Mouse (Mus musculus) hindbrain, embryonic 14.5 days (tissue): ENCODE measurements around the gene Trpc4ap. TPM values are rescaled to one million over a fixed set of nuclear protein-coding genes. Genes with fewer than 3 reads are reported as not detected.

Source experiments
- ATAC-seq: fragments of 200-750 bp; cut with Nextera tagmentation; 2 replicates; pipeline ENCODE4 v1.8.0; 2017; ENCODE audit warnings: moderate number of reproducible peaks, mild to moderate bottlenecking, moderate TSS enrichment, moderate library complexity; ENCODE audit not compliant: low FRiP score
- DNase-seq: peaks from one replicate; pipeline ENCODE4 v3.0.0-alpha.2; 2015; ENCODE audit warnings: low spot score
- H3K27ac ChIP-seq: fragments of 300-500 bp; sonication (generic); 2 replicates; pipeline ENCODE4 v1.5.1; 2014; ENCODE audit warnings: mild to moderate bottlenecking, moderate library complexity
- H3K27me3 ChIP-seq: fragments of 300-500 bp; sonication (generic); 2 replicates; pipeline ENCODE4 v1.6.1; 2014; ENCODE audit warnings: mild to moderate bottlenecking, low read length, mixed read lengths; ENCODE audit not compliant: control insufficient read depth, insufficient read depth
- H3K36me3 ChIP-seq: fragments of 300-500 bp; sonication (generic); replicated peaks from 2 replicates; pipeline ENCODE4 v1.6.1; 2014; ENCODE audit not compliant: control insufficient read depth, insufficient read depth
- H3K4me1 ChIP-seq: fragments of 300-500 bp; sonication (generic); replicated peaks from 2 replicates; pipeline ENCODE4 v1.6.1; 2014; ENCODE audit warnings: antibody characterized with exemption, low read length, mixed read lengths; ENCODE audit not compliant: control insufficient read depth, insufficient read depth
- H3K4me2 ChIP-seq: fragments of 300-500 bp; sonication (generic); replicated peaks from 2 replicates; pipeline ENCODE4 v1.6.1; 2014; ENCODE audit warnings: mild to moderate bottlenecking, moderate library complexity
- H3K4me3 ChIP-seq: fragments of 300-500 bp; sonication (generic); replicated peaks from 2 replicates; pipeline ENCODE4 v1.5.1; 2014; ENCODE audit warnings: mild to moderate bottlenecking, low read length
- H3K9ac ChIP-seq: fragments of 300-500 bp; sonication (generic); 2 replicates; pipeline ENCODE4 v1.6.1; 2014
- H3K9me3 ChIP-seq: fragments of 300-500 bp; sonication (generic); 2 replicates; pipeline ENCODE4 v1.6.1; 2016; ENCODE audit warnings: low read length; ENCODE audit not compliant: control insufficient read depth
- WGBS: fragments of 180-500 bp; shearing (Covaris S2); extraction: QIAGEN DNeasy Blood & Tissue Kit; methylation state at CpG from one replicate; pipeline ENCODE4 v1.1.7; 2014; 5-methylcytosine and 5-hydroxymethylcytosine counted together
- polyA plus RNA-seq: library from polyadenylated mRNA; unstranded; fragments of >200 nt; fragmentation: Nextera tagmentation; extraction: Ambion mirVana; gene quantifications from 2 replicates; pipeline ENCODE4 v1.2.1, GENCODE M21; 2014

The Trpc4ap gene
- polyA plus RNA-seq, 1 experiment from 2014 or later = 163 TPM

DNA sequence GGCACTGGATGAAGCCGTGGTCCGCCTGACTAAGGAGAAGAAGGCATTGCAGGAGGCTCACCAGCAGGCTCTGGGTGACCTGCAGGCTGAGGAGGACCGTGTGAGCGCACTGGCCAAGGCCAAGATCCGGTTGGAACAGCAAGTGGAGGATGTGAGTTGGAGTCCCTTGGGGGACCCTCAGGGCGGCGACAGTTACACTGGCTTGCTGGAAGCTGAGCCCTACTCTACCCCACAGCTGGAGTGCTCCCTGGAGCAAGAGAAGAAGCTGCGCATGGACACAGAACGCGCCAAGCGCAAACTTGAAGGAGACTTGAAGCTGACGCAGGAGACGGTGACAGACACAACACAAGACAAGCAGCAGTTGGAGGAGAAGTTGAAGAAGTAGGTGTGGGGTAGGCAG, 63.7 kb downstream of the Trpc4ap start:
- no peak for DNase-seq
- ATAC-seq = no peak
- peaks cover 20% of the 10 kb centered on the region; the same call in 1 of the 2 replicates for H3K4me1 ChIP-seq
- H3K4me2 ChIP-seq = peak overlapping the region; percentile 78
- peaks cover 54% of the 10 kb centered on the region for H3K27me3 ChIP-seq
- H3K9me3 ChIP-seq = no peaks in the 10 kb centered on the region
- H3K36me3 ChIP-seq = peaks cover 27% of the 10 kb centered on the region
- no peak overlapping the region for H3K9ac ChIP-seq
- no peak overlapping the region for H3K4me3 ChIP-seq
- H3K27ac ChIP-seq = no peak overlapping the region
- WGBS = 73% methylated on average over 13 of the region's 13 CpGs

DNA sequence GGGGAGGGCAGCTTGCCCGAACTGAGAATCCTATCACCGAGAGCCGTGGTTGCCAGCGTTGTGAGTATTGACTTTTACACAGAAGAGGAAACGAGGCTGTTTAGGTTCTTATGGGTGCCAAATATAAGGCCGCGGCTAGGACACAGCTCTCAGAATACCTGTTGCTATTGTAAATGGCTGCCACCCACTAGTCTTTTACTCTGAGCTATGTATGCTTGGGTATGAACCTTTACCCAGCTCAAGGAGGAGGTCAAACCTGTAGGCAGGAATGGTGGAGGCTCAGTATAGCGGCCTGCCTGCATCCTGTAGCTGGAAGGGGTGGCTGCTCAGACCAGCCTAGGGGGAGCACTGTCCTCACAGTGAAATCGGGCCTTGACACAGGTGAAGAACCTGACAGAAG, 64.1 kb downstream of the Trpc4ap start:
- peaks cover 50% of the 10 kb centered on the region for H3K27me3 ChIP-seq
- H3K36me3 ChIP-seq = peaks cover 22% of the 10 kb centered on the region
- ATAC-seq = no peak
- 83% methylated on average over 9 of the region's 9 CpGs for WGBS
- no peak for DNase-seq
- no peak overlapping the region for H3K4me2 ChIP-seq
- H3K4me3 ChIP-seq = no peak overlapping the region
- H3K9ac ChIP-seq = no peak overlapping the region
- no peaks in the 10 kb centered on the region for H3K9me3 ChIP-seq
- no peak overlapping the region for H3K27ac ChIP-seq
- peaks cover 20% of the 10 kb centered on the region; the same call in 1 of the 2 replicates for H3K4me1 ChIP-seq

DNA sequence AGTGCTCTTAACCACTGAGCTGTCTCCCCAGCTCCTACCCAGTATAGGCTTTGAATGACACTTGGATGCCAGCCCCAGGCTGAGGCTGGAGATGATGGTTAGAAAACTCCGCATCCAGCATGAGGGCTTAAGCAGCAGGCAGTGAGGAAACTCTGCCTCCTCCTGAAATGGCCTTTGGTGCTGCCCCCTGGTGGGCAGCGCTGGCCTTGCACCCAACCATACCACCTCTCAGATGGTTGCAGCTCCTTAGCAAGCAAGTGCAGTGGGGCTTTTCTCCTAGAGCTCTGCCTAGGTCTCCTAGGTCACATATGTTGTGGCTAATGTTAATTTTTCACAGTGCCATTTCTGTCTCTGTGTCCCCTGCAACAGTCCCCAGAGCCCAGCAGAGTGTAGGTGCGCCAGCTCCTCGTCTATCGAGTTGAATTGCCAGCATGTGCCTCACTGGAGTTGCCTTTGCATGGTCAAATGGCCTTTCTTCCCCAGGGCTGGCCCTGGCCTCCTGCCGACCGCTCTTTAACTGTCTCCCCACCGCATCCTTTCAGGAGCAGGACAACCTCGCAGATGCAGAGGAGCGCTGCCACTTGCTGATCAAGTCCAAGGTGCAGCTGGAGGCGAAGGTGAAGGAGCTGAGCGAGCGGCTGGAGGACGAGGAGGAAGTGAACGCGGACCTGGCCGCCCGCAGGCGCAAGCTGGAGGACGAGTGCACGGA, 65.0 kb downstream of the Trpc4ap start:
- Histone ChIP-seq H3K27me3 (peaks cover 40% of the 10 kb centered on the region), H3K9me3 (no peaks in the 10 kb centered on the region), H3K9ac (no peak overlapping the region), H3K4me2 (no peak overlapping the region), H3K36me3 (peaks cover 13% of the 10 kb centered on the region), H3K4me3 (no peak overlapping the region), H3K27ac (no peak overlapping the region), H3K4me1 (peaks cover 20% of the 10 kb centered on the region; the same call in 1 of the 2 replicates)
- no peak for ATAC-seq
- 48% methylated on average over 21 of the region's 21 CpGs for WGBS
- DNase-seq = peak; percentile 82

DNA sequence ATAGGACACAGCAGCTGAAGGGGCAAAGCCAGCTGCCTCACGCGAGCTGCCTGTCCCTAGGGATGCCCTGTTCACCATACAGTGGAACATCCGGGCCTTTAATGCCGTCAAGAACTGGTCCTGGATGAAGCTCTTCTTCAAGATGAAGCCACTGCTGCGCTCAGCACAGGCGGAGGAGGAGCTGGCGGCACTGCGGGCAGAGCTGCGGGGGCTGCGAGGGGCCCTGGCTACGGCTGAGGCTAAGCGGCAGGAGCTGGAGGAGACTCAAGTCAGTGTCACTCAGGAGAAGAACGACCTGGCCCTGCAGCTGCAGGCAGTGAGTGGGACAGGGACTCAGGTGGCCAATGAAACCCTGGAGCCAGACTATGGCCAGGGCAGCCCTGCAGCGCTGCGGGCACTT, 65.9 kb downstream of the Trpc4ap start:
- Histone ChIP-seq H3K9ac (no peak overlapping the region), H3K36me3 (peaks cover 4% of the 10 kb centered on the region), H3K4me1 (peaks cover 20% of the 10 kb centered on the region; the same call in 1 of the 2 replicates), H3K4me2 (no peak overlapping the region), H3K9me3 (no peaks in the 10 kb centered on the region), H3K27ac (no peak overlapping the region), H3K27me3 (peaks cover 31% of the 10 kb centered on the region), H3K4me3 (no peak overlapping the region)
- 45% methylated on average over 15 of the region's 15 CpGs for WGBS
- ATAC-seq = no peak
- DNase-seq = no peak

DNA sequence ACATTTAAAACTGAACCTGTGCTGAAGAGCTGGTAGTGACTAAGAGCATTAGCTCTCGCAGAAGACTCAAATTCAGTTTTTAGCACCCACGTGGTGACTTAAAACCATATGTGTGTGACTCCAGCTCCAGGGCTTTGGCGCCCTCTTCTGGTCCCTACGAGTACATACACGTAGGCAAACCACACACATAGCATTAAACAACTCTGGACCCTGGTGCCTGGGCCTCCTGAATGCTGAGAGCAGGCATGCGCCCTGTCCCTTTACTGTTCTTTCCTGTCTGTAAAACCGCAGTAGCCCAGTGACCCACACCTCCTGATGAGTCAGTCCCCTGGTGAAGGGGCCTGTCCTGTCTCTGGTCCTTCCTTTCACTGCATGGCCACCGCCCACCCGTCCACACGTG, 67.5 kb downstream of the Trpc4ap start:
- DNase-seq (peak; percentile 65), ATAC-seq (no peak)
- Histone ChIP-seq H3K4me3 (no peak overlapping the region), H3K27me3 (peaks cover 18% of the 10 kb centered on the region), H3K9me3 (no peaks in the 10 kb centered on the region), H3K4me1 (peaks cover 9% of the 10 kb centered on the region; the same call in 1 of the 2 replicates), H3K36me3 (peaks cover 4% of the 10 kb centered on the region; the same call in 1 of the 2 replicates), H3K4me2 (no peak overlapping the region), H3K27ac (no peak overlapping the region), H3K9ac (no peak overlapping the region)
- 38% methylated on average over 10 of the region's 10 CpGs for WGBS

DNA sequence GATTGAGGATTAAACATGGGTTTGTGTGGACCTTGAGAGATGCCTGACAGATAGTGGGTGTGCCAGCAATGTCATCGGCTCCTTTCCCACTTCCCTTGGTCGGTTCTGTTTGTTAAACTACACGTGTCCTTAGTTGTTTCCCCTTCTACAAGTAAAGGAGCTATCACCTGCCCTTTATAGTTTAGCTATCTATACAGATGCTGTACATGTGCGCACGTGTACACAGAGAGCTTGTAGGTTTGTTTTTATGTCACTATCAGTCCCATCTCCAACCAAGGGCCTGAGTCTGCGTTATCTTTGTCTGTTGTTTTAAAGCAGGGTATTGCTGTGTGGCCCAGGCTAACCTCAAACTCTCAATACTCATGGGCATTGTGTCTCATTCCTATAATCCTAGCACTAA, 68.2 kb downstream of the Trpc4ap start:
- no peak for ATAC-seq
- no peaks in the 10 kb centered on the region for H3K9me3 ChIP-seq

DNA sequence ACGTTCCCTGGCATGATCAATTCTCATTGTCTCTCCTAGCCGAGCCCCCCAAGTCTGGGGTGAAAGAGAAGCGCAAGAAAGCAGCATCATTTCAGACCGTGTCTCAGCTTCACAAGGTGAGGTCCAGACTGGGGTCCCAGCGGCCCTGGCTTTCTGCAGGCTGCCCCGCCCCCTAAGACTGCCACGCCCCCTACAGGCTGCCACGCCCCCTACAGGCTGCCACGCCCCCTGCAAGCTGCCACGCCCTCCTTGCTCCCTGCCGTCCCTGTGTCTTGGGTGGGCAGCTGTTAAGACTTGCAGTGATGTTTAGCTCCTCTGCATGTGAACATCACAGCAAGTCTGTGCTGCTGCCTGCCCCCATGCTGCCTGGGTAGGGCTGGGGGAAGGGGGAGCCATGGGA, 69.6 kb downstream of the Trpc4ap start:
- Histone ChIP-seq H3K27me3 (0 out of 2 replicates have a peak, but pooled peaks cover under 1% of the 10 kb centered on the region), H3K9ac (no peak overlapping the region), H3K4me3 (no peak overlapping the region), H3K4me1 (no peaks in the 10 kb centered on the region), H3K4me2 (no peak overlapping the region), H3K36me3 (no peaks in the 10 kb centered on the region), H3K27ac (no peak overlapping the region), H3K9me3 (no peaks in the 10 kb centered on the region)
- no peak for ATAC-seq
- no peak for DNase-seq
- 33% methylated on average over 11 of the region's 11 CpGs for WGBS

More for the DNA sequence above, 68.2 kb downstream of the Trpc4ap start:
- Histone ChIP-seq H3K4me2 (no peak overlapping the region), H3K27ac (no peak overlapping the region), H3K27me3 (peaks cover 15% of the 10 kb centered on the region), H3K36me3 (peaks cover 4% of the 10 kb centered on the region; the same call in 1 of the 2 replicates), H3K4me1 (peaks cover 2% of the 10 kb centered on the region; the same call in 1 of the 2 replicates), H3K4me3 (no peak overlapping the region), H3K9ac (no peak overlapping the region)
- WGBS = 89% methylated on average over 6 of the region's 6 CpGs
- DNase-seq = no peak

DNA sequence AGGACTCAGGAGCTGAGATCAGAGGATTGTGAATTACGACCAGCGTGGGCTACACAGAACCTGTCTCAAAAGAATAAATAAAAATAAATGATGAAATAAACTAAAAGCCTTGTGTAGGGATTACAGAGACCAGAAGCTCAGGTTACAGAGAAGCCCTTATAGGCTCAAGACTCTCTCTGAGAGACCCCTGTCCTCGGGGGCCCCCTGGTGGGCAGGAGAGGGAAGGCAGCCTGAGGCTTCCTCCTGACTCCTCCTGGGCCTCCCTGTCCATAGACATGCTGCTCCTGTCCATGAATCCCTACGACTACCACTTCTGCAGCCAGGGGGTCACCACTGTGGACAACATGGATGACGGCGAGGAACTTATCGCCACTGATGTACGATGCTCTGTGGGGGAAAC, 72.4 kb downstream of the Trpc4ap start:
- Histone ChIP-seq H3K9me3 (no peaks in the 10 kb centered on the region), H3K36me3 (no peaks in the 10 kb centered on the region), H3K4me3 (no peak overlapping the region), H3K27me3 (no peaks in the 10 kb centered on the region), H3K4me1 (no peaks in the 10 kb centered on the region), H3K4me2 (no peak overlapping the region), H3K27ac (no peak overlapping the region), H3K9ac (no peak overlapping the region)
- DNase-seq (peak; percentile 78), ATAC-seq (no peak)
- 23% methylated on average over 8 of the region's 8 CpGs for whole genome bisulfite sequencing

DNA sequence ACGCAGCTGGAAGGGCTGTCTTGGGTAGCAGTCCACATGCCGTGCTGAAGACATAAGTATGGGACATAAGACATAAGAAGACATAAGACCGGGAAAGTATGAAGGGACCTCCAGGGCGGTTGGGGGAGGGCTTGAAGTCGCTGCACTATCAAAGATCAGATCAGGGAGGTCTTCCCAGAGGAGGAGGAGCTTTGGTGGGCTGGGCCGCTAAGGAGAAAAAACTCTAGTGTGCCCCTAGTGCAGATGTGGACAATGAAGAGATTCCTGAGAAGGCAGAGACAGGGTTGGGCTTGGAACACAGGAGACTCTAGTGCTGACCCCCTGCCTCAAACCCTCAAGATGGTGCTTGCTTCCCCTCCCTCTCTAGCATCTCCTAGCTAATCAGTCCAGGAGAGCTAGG, 75.2 kb downstream of the Trpc4ap start:
- Histone ChIP-seq H3K27me3 (no peaks in the 10 kb centered on the region; the same call in 1 of the 2 replicates), H3K9ac (no peak overlapping the region), H3K4me2 (no peak overlapping the region), H3K36me3 (no peaks in the 10 kb centered on the region), H3K27ac (no peak overlapping the region), H3K4me3 (no peak overlapping the region), H3K4me1 (no peaks in the 10 kb centered on the region), H3K9me3 (no peaks in the 10 kb centered on the region)
- no peak for DNase-seq
- 65% methylated on average over 6 of the region's 6 CpGs for WGBS
- no peak for ATAC-seq
